Mouse (Mus musculus) forebrain, embryonic 10.5 days (tissue): ENCODE results near the gene AU022252. TPM values are rescaled to one million over a fixed set of nuclear protein-coding genes. Genes with fewer than 3 reads are reported as not detected.

Source experiments
- DNase-seq: peaks from one replicate; pipeline ENCODE4 v3.0.0-alpha.2; 2017; ENCODE audit warnings: low spot score; ENCODE audit errors: extremely low spot score
- H3K27ac ChIP-seq: fragments of 300-500 bp; sonication (generic); 2 replicates; pipeline ENCODE4 v1.5.1; 2016; ENCODE audit warnings: mild to moderate bottlenecking
- H3K27me3 ChIP-seq: fragments of 300-500 bp; sonication (generic); 2 replicates; pipeline ENCODE4 v1.6.1; 2016; ENCODE audit warnings: mild to moderate bottlenecking; ENCODE audit not compliant: poor library complexity, severe bottlenecking
- H3K36me3 ChIP-seq: fragments of 300-500 bp; sonication (generic); replicated peaks from 2 replicates; pipeline ENCODE4 v1.6.1; 2016; ENCODE audit warnings: mild to moderate bottlenecking, moderate library complexity
- H3K4me1 ChIP-seq: fragments of 300-500 bp; sonication (generic); 2 replicates; pipeline ENCODE4 v1.6.1; 2016
- H3K4me3 ChIP-seq: fragments of 300-500 bp; sonication (generic); 2 replicates; pipeline ENCODE4 v1.5.1; 2016; ENCODE audit warnings: mild to moderate bottlenecking, moderate library complexity
- H3K9me3 ChIP-seq: fragments of 300-500 bp; sonication (generic); 2 replicates; pipeline ENCODE4 v1.6.1; 2016; ENCODE audit warnings: mild to moderate bottlenecking, moderate library complexity
- WGBS: fragments of 180-500 bp; shearing (Covaris S2); methylation state at CpG from one replicate; pipeline ENCODE4 v1.1.7; 2016; 5-methylcytosine and 5-hydroxymethylcytosine counted together
- polyA plus RNA-seq: library from polyadenylated mRNA; unstranded; fragments of >200 nt; fragmentation: Nextera tagmentation; extraction: Ambion mirVana; gene quantifications from 2 replicates; pipeline ENCODE4 v1.2.1, GENCODE M21; 2016

Gene AU022252
- polyA plus RNA-seq, 1 experiment from 2014 or later, result 32.7 TPM

DNA sequence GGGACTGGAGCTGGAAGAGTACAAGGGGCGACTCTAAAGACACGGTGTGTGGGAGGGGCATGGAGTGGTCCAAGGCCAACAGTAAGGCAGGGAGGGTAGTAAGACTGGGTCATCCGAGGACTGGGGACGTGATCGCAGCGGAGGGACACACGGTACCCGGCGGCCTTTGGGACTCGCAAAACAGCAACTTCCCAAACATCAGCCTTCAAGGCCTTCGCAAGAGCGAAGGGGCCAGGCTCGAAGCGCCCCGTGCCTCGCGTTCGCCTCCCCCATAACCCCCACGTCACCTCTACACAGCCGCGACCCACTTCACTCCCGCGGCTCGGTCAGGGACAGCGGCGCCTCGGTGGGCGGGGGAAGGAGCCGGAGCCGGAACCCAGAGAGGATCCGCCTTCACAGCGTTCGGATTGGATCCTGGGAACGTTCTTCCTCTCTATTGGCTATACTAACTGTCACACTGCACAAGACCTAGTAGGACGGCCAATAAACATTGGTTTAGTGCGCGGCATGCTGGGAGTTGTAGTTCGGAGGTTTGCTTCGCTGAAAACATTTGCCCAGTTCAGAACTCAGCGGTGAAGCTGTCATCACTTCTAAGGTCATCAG, 58.6 kb downstream of the AU022252 start, which contains the start of gene Zfp691:
Zfp691 (minus strand) TSS at position 345 of the 603 bp plus-strand sequence.
- WGBS, result under 1% methylated on average over 40 of the region's 40 CpGs
- no peaks in the 10 kb centered on the region for H3K9me3 ChIP-seq
- peak within 1 kb of the TSS; percentile 84 for H3K4me3 ChIP-seq
- H3K36me3 ChIP-seq, result peaks cover 25% of the 10 kb centered on the region
- peaks cover 24% of the 10 kb centered on the region for H3K4me1 ChIP-seq
- DNase-seq, result peak; percentile 91
- peak within 1 kb of the TSS; percentile 92 for H3K27ac ChIP-seq
- no peaks in the 10 kb centered on the region for H3K27me3 ChIP-seq

DNA sequence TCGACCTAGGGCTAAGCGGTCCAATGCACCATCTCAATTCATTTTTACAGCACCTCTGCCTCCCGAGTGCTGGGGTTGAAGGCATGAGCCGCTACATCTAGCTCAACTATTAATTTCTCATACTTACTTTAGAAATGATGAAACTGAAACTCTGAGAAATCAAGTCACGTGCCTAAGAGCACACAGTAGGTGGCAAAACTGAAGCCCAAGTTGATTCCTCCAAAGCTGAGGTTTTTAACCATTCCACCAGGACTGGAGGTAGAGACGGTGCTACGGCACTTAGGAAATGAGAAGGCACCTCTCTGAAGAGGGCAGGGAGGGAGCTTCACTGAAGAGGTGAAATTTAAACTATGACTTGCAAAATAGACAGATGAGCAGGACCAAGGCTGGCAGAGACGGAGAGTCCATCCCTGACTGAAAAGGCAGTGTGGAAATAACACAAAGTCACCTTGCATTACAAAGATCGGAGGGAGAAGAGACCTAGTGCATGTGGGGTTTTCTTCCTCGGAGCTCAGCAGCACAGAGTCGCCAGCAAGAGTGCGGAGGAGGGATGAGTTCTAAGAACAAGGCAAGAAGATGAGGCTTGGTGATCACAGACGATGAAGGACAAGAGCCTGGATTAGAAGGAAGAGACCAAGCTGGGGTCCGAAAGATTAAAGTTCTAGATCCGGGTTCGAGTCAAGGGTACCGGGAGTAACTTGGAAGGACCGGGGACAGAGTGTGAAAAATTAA, 59.4 kb downstream of the AU022252 start:
- Histone ChIP-seq H3K27ac (peak overlapping the region; percentile 92), H3K4me3 (peak overlapping the region; percentile 84), H3K36me3 (peaks cover 34% of the 10 kb centered on the region), H3K9me3 (no peaks in the 10 kb centered on the region), H3K27me3 (no peaks in the 10 kb centered on the region), H3K4me1 (peaks cover 24% of the 10 kb centered on the region)
- no peak for DNase-seq
- WGBS, result 51% methylated on average over 18 of the region's 18 CpGs

DNA sequence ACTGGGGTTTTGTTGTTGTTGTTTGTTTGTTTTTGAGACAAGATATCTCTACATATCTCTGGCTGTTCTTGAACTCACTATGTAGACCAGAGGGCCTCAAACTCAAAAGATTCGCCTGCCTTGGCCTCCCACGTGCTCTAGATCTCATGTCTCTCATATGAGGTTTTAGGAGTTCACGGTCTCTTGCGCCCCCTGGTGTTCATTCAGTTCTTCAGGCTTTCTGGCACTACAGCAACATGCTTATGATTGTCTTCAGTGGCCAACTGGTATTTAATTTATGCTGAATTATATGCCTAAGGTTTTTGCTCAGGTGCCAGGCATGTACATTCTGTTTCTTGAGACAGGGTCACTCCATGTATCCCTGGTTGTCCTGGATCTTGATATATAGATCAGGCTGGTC, 64.8 kb downstream of the AU022252 start:
- H3K4me1 ChIP-seq, result peaks cover 11% of the 10 kb centered on the region
- H3K27me3 ChIP-seq, result no peaks in the 10 kb centered on the region
- no peak overlapping the region for H3K27ac ChIP-seq
- H3K9me3 ChIP-seq, result no peaks in the 10 kb centered on the region
- WGBS, result 11% methylated on average over 4 of the region's 4 CpGs
- peak; percentile 82 for DNase-seq
- no peak overlapping the region for H3K4me3 ChIP-seq
- peaks cover 37% of the 10 kb centered on the region for H3K36me3 ChIP-seq

DNA sequence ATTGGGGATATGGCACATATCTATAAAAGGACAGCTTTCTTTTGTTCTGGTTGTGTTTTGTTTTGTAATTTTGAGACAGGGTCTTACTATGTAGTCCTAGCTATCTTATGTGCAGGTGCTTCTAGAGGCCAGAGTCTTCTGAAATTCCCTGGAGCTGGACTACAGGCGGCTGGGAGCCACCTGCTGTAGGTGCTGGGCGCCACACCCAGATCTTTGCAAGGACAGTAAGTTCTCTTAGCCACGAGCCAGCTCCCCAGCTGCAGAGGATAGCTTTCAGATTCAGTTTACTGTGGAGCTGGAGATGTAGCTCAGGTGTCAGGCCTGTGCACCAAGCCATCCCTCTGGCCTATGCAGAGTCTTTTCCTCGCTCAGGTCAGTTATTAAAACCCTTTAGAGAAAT, 65.4 kb downstream of the AU022252 start:
- H3K9me3 ChIP-seq, result no peaks in the 10 kb centered on the region
- H3K36me3 ChIP-seq, result peaks cover 37% of the 10 kb centered on the region
- 86% methylated on average over 4 of the region's 4 CpGs for WGBS
- no peaks in the 10 kb centered on the region for H3K27me3 ChIP-seq
- DNase-seq, result no peak
- H3K27ac ChIP-seq, result no peak overlapping the region
- no peak overlapping the region for H3K4me3 ChIP-seq
- peaks cover 8% of the 10 kb centered on the region for H3K4me1 ChIP-seq

DNA sequence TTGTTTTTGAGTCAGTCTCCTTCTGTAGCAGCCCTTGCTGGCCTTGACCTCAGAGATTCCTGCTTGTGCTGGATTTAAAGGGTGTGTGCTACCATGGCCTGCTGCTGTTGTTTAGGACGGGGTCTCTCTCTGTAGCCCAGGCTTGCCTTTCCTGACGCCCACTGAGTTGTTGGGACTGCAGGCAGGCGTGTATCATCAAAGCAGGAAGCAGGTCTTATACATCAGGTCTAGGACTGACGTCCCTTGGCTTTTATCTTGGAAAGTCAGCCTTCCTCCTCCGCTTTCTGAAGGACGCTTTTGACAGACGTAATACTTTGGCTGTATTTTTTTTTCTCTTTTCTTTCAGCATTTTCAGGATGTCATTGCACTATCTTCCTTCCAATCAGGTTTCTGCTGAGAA, 66.6 kb downstream of the AU022252 start:
- Histone ChIP-seq H3K9me3 (no peaks in the 10 kb centered on the region), H3K4me1 (peaks cover 8% of the 10 kb centered on the region), H3K36me3 (peaks cover 31% of the 10 kb centered on the region), H3K4me3 (no peak overlapping the region), H3K27ac (no peak overlapping the region), H3K27me3 (no peaks in the 10 kb centered on the region)
- 82% methylated on average over 7 of the region's 7 CpGs for WGBS
- no peak for DNase-seq

DNA sequence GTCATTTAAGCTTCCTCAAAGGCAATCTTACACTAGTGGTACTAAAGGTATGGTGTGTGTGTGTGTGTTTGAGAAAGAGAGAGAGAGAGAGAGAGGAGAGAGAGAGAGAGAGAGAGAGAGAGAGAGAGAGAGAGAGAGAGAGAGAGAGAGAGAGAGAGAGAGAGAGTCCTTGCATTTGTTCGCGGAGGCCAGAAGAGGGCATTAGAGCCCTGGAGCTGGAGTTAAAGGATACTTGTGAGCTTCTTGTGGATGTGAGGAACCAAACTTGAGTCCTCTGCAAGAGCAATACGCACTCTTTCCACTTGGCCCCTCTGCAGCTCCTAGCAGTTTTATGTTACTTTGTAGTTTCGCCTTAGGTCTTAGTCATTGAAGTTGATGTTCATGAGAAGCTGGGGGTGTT, 69.5 kb downstream of the AU022252 start:
- H3K4me3 ChIP-seq, result no peak overlapping the region
- H3K27ac ChIP-seq, result no peak overlapping the region
- H3K4me1 ChIP-seq, result no peaks in the 10 kb centered on the region
- no peak for DNase-seq
- no peaks in the 10 kb centered on the region for H3K9me3 ChIP-seq
- WGBS, result 69% methylated on average over 4 of the region's 4 CpGs
- H3K27me3 ChIP-seq, result no peaks in the 10 kb centered on the region
- H3K36me3 ChIP-seq, result peaks cover 2% of the 10 kb centered on the region

DNA sequence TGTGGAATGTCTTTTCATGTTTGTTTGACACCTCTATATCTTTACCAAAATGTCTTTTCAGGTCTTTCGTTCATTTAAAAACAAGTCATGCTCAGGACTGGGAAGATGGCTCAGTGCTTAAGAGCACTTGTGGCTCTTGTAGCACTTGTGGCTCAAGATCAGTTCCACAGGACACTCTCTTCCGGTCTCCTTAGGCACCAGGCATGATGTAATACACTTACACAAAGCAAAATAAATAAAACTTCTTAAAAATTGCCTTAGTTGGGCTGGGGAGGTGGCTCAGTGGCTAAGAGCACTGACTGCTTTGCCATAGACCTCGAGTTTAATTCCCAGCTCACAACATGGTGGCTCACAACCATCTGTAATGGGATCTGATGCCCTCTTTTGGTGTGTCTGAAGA, 71.2 kb downstream of the AU022252 start:
- Histone ChIP-seq H3K27me3 (no peaks in the 10 kb centered on the region), H3K36me3 (no peaks in the 10 kb centered on the region), H3K27ac (no peak overlapping the region), H3K4me3 (no peak overlapping the region), H3K4me1 (no peaks in the 10 kb centered on the region), H3K9me3 (no peaks in the 10 kb centered on the region)
- DNase-seq, result no peak
- WGBS, result 83% methylated on average over 3 of the region's 3 CpGs

DNA sequence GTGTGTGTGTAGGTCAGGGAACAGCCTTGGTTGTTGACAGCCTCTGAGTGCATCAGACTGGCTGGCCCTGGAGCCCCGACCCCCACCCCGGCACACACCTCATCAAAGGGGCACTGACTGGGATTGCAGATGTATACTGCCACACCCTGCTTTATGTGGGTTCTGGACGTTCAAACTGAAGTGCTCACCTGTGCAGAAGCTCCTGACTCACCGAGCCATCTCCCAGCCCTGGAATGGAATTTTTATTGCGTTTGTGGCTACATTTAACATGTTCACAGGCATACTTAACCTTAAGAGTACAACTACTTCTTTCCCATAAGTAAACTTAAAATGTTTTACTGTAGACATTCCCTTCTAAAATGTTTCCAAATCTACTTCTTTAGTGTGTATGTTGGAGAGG, 74.6 kb downstream of the AU022252 start:
- H3K4me1 ChIP-seq, result no peaks in the 10 kb centered on the region
- no peaks in the 10 kb centered on the region for H3K36me3 ChIP-seq
- no peak overlapping the region for H3K4me3 ChIP-seq
- H3K27ac ChIP-seq, result no peak overlapping the region
- 85% methylated on average over 5 of the region's 5 CpGs for WGBS
- H3K9me3 ChIP-seq, result no peaks in the 10 kb centered on the region
- DNase-seq, result no peak
- H3K27me3 ChIP-seq, result no peaks in the 10 kb centered on the region

DNA sequence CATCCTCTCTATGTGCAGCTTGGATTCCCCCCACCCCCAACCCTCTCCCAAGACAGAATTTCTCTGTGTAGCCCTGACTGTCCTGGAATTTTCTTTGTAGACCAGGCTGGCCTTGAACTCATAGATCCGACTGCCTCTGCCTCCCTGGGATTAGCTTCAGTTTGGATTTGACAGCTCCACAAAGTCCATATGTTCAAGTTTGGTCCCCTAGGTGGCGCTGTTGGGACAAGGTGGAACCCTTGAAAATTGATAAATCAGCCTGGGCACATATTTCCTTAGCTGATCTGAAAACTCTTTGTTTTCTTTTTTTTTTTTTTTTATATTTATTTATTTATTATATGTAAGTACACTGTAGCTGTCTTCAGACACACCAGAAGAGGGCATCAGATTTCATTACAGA, 75.3 kb downstream of the AU022252 start:
- Histone ChIP-seq H3K4me3 (no peak overlapping the region), H3K27me3 (no peaks in the 10 kb centered on the region), H3K36me3 (no peaks in the 10 kb centered on the region), H3K4me1 (no peaks in the 10 kb centered on the region), H3K27ac (no peak overlapping the region), H3K9me3 (no peaks in the 10 kb centered on the region)
- 35% methylated on average over 2 of the region's 2 CpGs for WGBS
- peak; percentile 38 for DNase-seq

Other genes with a start within 250 kb of the AU022252 start
- gene Slc2a1, start 124.0 kb downstream of the AU022252 start, polyA plus RNA-seq, result 204 and 222 TPM in 2 replicates
- gene Zfp691, start 58.5 kb downstream of the AU022252 start, polyA plus RNA-seq, result 10.5 and 10.6 TPM in 2 replicates
- 9.8 and 12.3 TPM in 2 replicates for gene Ermap, start 42.7 kb downstream of the AU022252 start, polyA plus RNA-seq
- gene Svbp, start 37.4 kb downstream of the AU022252 start, polyA plus RNA-seq, result 126 and 138 TPM in 2 replicates
- gene Tmem269, start 14.5 kb downstream of the AU022252 start, polyA plus RNA-seq, result not detected in 2 replicates
- gene P3h1, start 203 bp upstream of the AU022252 start, polyA plus RNA-seq, result 13.4 and 16.2 TPM in 2 replicates
- gene Cldn19, start 22.7 kb upstream of the AU022252 start, polyA plus RNA-seq, result 0.16 TPM in 1 of 2 replicates, not detected in the other
- gene Ybx1, start 61.9 kb upstream of the AU022252 start, polyA plus RNA-seq, result 929 and 1,023 TPM in 2 replicates
- 156 and 159 TPM in 2 replicates for gene Ppih, start 87.8 kb upstream of the AU022252 start, polyA plus RNA-seq
- gene Ccdc30, start 182.8 kb upstream of the AU022252 start, polyA plus RNA-seq, result 7.0 and 8.1 TPM in 2 replicates
- gene Ppcs, start 189.7 kb upstream of the AU022252 start, polyA plus RNA-seq, result 30.2 and 31.4 TPM in 2 replicates
- 0.25 and 0.31 TPM in 2 replicates for gene Zmynd12, start 190.1 kb upstream of the AU022252 start, polyA plus RNA-seq